Mouse (Mus musculus): ENCODE measurements around the gene Cyth1. TPM values are rescaled to one million over a fixed set of nuclear protein-coding genes. Genes with fewer than 3 reads are reported as not detected.
A peak's percentile ranks its signal among the peaks of the same experiment; 100 is the strongest.

Gene Cyth1
- total RNA-seq, 2 experiments from 2014 or later, result 38.4 to 40.3 TPM

DNA sequence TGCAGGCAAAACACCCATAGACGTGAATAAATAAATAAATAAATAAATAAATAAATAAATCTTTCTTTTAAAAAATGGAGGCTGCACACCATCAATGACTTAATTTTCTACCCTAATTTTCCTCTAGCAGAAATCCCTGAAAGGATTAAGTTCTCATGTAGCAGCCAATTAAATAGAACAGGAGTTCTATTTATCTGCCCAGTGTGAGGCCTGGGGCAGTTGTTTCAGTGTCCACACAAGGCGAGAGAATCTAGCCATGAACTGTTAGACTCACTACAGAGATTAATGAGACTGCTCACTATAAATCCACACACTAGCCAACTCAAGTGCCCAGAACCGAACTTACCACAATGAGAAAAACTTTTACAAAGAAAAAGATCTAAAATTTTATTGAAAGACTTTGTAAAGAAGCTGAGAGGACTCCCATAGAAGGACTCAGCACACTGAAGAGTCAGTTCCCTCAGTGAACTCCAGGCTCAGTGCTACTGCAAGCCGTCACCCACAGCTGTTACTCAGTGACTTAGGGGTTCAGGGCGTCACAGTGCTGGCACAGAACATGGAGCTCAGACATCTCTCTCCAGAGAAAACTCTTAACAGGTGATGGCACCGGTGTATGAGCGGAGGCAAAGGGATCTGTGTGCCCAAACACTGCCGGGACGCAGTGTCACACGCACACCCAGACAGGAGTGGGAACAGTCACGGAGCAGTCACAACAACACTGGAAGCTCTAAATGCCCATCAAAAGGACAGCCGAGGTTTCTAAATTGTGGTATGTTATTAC is 23.1 kb downstream of the Cyth1 start:
- no peak for DNase-seq (ENCODE audit: low spot score)

DNA sequence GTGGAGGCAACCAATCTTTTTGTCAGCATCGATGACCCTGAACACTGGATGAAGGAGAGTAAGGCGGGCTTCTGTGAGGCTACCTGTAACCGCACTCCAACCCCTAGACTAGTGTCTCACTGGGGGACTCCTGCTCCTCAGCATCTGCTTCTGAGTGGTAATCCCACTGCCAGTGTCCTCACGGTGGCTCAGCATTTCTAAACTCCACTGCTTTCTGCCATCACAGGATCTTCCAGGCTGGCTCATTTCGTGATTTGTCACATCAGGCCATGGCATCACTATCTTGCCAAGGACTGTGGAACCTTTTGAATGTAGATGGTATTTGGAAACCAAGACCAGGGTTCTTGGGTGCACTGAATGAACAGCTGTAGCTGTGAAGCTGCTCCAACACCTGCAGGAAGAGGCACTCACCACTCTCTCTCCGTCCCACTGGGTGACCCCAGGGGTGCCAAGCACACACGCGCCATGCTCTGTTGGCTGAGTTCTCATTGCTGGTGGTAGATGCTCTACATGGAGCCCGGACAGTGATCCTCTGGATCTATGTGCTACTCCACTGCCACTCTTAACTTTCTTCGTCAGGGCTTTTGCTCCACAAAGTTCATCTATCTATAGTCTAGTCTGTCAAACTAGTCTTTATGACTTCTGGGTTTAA is 24.9 kb downstream of the Cyth1 start:
- DNase-seq (ENCODE audit: low spot score), result no peak

DNA sequence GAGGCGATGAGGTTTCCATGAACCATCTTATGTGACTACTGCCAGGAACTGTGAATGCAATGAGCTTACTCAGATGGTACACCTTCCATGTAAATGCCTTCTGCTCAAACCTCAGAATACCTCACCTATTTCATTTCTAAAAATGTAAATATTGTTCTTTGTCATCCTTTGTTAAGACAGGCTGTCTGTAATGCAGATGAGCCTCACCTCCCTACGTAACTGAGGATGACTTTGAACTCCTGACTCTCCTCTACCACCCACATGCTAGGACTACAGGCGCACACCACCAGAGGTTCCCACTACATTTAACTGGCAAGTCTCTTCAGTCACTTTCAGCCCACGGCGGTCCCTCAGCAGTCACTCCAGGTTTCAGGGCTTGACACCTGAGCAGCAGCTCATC is 25.5 kb downstream of the Cyth1 start:
- DNase-seq (ENCODE audit: low spot score), result no peak

DNA sequence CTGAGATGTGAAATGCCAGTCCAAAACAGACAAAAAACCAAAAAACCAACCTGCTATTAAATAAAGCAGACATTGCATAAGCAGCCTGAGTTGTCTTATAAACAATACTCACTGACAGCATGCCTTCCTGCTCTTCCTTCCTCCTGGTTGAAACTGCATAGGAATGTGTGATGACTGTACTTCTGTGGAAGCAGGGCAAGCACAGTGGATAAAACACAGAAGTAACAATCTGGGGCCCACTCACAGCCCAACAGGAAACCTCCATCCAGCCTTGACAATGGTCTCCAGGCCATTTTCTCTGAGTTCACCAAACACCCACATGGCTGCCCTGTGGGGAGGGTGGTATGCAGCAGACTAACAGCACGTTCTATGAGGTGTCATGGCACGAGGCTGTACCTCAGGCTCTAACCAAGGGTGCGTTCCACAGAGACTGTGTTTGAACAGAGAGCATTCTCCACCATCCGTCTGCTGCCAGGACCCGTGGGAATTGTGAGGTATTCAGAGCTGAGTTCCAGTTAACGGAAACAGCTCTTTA is 26.0 kb downstream of the Cyth1 start:
- DNase-seq (ENCODE audit: low spot score), result no peak

DNA sequence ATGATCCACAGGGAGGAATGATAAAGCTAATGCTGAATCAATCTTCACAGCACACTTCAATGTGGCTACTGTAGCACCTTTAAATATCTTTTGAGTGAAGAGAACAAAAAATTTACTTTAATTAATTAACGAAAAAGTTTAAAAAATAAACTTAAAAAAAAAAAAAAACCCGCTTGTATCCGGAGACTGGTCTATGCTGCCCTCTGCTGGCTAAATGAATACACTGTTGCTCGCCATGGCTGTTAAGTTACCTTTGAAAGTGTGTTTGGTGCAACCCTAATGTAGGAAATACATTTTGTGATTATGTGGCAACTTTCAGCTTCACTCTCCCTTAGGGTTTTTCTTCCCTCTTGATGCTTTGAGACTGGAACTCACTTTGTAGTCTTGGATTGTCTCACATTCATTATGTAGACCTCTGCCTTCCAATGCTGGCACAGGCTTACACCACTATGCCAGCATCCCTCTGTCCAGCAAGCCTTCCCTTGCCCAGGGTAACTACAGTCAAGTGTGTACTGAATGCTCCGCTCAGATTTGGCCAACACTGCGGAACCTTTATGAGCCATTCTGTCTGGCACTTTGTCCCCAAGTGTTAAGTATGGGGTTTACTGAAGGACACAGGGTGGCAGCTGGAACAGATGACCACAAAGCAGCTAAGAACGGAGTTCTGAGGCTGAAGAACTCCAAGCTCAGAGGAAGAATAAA is 27.7 kb downstream of the Cyth1 start:
- DNase-seq (ENCODE audit: low spot score), result peak; percentile 65

DNA sequence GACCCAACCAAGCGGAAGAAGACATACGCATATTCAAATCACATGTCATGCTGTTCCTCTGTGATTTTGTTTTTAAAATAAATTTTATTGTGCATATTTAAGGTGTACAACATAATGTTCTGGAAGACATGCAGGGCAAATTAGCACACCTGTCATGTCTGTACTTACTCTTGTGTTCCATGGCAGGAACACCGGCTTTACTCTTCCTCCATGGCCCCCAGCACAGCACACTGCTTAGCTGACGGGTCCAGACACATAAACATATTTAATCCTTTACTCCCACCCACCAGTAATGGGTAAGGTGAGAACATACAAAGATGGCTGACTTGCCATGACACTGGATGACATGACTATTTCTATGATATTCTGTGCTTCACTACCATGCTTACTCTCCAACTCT is 29.3 kb downstream of the Cyth1 start:
- DNase-seq (ENCODE audit: low spot score), result no peak

DNA sequence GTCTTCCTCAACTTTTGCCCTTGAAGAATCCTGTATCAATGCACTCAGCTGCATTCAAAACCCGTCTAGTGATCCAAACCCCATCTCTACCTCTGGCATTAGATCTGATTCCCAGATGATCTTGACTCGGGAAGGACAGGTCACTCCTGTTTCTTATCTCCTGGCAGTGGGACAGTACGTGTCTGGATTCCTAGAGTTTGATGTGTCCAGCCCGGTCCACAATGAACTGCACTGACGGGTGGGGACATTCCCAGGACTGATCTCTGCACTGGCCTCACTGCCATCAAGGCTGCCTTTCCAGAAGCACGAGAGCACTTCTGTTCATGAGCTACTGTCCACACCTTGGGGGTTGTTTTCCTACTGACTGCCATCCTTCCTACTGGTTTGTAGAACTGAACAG is 31.9 kb downstream of the Cyth1 start:
- no peak for DNase-seq (ENCODE audit: low spot score)

DNA sequence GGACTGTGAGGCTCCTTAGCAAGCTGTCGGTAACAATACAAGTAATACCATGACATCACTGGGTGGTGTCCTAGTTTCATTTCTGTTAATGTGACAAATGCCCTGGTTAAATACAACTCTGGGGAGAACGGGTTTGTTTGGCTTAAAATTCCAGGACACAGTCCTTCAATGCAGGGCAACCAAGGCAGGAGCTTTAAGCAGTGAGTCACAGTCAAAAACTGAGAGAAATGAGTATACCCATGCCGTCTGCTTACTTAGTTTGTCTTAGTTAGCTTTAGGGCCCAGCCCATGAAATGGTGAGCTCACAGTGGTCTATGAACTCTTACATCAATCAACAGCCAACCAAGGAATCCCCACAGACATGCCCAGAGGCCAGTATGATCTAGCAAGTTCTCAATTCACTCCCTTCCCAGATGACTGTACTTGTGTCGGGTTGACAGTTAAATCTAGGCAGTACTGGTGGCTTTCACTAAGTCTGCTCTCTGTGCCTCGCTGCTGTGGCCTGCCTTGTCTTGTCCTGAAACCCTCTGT is 32.4 kb downstream of the Cyth1 start:
- DNase-seq (ENCODE audit: low spot score), result no peak

DNA sequence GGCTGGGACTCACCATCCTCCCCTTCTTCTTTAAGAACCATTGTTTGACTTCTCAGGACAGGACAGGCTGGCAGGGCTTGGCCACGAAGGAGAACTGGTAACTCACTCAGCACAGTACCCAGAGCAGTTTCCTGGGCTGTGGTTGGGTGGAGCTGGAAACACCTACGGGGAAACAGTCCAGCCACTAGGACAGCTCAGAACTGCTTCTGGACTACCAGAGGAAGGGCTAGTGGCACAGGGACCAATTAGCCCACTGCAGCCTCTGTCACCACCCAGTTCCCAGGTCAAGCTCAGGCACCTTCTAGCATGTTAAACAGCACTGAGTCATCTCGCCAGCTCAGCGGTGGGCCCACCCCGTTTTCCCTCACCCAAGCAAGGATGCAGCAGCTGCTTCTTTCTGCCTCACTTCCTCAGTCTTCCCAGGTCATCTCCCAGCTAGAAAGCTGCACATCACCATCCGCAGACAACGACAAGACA is 35.7 kb downstream of the Cyth1 start:
- no peak for DNase-seq (ENCODE audit: low spot score)

DNA sequence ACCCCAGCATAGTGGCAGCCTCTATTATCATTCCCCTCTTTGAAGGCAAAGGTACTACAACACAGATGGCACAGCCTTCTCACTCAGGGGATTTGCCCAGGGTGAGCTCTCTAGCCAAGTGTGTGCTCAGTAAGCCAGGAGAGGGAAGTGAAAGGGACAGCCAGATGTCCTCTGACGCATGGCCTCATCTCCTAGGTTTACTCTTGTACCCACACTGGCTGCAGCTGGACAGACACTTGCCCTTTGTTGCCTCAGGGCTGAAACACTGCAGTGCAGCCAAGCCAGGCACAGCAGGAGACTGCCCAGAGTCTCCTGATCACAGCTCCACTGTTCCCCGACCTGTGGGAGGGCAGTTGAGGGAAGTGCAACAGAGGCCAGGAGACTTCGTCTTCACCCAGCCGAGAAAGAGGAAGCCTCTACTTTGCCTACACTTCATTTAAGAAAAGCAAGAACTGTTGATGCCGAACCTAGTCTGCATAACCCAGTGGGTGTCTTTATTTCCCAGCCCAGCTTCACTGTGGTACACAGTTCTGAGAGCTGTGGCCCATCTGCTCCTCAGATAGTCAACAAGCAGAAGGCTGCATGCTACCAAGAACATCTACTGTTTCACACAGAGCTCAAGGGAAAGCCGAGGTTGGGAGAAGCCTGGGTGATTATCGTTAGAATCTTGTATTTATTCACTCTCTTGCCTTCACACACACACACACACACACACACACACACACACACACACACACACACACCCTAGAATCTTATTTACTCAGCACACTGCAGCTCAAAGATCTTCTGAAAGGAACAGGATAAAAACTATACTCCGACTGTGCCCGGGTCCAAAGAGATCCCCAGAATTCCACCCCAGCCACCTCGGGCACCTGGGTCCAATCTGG is 36.4 kb downstream of the Cyth1 start:
- peak; percentile 73 for DNase-seq (ENCODE audit: low spot score)

DNA sequence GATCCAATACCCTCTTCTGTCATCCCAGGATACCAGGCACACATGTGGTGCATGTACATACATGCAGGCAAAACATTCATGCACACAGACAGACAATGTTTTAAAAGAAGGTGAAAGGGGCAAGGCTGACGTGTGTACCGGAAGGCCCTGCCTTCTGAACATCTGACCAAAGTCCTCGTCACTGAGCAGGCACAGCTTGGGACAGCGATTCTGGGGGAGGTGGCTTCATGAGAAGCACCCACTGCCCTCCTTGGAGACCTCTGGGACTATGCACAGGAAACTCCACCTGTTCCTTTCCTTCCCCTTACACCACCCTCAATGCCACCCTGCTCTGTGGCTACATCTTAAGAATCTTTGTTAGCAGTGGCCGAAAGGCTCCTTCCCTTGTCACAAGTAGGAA is 37.4 kb downstream of the Cyth1 start:
- no peak for DNase-seq (ENCODE audit: low spot score)

DNA sequence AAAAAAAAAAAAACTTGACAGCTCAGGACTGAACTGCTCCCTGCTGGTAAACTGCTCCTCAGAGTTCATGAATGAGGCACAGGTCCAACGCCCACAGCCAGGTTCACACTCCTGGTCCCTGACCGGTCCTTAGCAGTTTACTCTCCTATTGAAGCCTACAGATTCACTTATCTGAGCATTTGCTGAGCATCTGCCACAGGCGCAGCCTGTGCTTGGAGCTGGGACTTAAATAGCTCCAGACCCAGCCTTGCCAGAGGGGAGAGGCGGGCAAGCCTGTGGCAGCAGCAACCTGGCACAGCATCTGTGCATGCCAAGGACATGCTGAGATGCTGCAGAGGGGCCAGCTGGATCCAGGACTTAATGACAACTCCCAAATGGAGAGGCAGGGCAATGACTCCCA is 38.3 kb downstream of the Cyth1 start:
- no peak for DNase-seq (ENCODE audit: low spot score)

DNA sequence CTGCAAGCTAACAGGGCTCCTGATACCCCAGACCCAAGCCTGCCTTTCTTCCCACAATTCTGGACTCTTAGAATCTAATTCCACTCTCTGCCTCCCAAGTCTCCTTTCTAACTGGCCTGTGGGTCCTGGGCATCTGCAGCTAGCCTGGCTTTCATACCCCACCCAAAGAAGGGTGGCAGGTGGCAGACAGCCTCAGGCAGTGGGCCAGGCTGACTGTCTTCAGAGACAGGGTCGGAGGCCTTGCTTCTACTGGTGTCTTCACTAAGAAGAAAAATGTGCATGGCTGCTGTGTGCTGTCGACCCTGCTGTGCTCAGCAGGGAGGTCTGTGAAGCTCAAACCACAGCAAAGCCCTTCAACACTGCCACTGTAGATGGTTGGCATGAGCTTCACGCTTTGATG is 39.0 kb downstream of the Cyth1 start:
- no peak for DNase-seq (ENCODE audit: low spot score)

DNA sequence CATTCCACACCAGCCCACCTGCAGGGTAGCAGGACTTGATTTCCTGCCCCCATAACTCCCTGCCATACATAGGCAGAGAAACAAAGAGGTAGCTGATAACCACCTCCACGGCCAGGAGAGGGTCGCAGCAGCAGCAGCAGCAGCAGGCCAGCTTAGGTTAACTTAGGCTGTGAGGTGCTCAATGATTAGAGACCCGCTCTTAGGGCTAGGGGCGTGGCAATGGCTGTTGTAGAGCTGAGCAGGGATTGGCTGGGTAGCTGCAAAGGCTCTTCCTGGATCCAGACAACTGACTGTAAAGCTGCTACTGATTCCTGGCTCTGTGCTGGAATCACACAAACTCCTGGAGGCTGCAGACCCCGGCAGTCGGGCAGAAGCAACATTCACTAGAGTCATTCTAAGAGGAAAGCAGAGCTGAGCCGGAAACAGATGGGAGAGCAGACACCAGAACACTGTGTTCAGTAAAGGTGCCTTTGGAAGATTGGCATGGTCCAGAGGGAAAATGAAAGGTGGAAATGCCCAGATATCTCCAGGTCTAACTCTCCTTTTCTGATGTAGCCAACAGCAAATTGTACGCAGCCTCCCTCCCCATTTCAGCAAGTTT is 39.6 kb downstream of the Cyth1 start:
- DNase-seq (ENCODE audit: low spot score), result no peak

DNA sequence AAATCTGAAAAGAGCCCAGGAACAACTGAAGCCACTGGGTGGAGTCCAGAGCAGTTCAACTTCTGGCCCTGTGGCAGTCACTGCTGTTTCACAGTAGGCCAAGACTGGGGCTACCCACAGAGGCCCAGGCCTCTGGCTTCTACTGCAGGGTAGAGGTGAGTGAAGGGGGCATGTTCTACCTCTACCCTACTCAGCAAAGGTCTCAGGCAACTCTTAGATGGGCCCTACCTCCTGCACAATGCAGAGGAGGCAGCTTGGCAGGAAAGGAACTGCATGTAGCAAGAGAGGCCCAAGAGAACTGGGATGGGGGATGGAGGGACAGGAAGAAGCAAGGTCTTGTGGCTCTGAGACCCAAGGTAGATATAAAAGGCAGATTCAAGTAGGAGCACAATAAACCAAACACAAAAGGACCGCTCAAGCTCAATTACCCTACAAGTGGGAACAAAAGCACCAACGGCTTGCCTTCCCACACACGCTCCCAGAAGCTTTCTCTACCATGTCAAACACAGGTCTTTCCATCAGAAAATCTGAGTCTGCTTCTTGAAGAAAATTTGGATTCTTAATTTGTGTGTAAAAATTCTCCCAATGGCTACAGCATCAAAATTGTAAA is 40.9 kb downstream of the Cyth1 start:
- DNase-seq (ENCODE audit: low spot score), result no peak

DNA sequence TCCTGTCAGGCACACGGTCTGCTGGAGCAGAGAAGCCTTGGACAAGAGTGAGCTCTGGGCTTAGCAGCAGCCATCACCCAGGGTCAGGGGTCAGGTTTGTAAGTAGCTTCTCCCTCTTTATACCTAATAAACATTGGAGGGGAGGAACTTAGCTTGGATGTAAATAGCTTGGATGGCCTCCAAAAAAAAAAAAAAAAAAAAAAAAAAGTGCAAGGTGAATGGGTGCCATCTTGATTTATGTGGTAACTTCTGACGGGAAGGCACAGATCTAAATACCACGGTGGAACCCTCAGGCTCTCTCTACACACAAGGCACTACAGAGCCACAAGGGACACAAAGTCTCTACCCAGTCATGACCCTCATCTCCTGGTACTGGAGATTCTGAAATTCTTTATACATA is 42.1 kb downstream of the Cyth1 start:
- DNase-seq (ENCODE audit: low spot score), result no peak

DNA sequence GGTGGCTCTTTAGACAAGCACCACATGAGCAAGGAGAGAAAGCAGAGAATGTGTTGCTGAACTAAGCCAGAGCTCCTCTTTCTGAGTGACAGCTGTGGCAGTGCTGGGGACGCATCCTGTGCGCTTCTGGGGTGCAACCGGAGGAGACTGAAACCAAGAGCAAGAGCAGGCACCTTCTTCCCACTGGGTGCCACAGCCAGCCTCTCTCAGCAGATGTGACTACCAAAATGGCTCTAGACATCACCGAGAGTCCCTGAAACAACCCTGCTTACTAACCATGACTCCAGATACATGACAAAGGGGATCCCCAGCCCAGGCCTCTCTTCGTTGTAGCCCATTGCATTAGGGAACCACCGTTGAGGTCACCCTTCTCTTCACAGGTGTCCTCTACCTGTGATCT is 44.9 kb downstream of the Cyth1 start:
- no peak for DNase-seq (ENCODE audit: low spot score)

DNA sequence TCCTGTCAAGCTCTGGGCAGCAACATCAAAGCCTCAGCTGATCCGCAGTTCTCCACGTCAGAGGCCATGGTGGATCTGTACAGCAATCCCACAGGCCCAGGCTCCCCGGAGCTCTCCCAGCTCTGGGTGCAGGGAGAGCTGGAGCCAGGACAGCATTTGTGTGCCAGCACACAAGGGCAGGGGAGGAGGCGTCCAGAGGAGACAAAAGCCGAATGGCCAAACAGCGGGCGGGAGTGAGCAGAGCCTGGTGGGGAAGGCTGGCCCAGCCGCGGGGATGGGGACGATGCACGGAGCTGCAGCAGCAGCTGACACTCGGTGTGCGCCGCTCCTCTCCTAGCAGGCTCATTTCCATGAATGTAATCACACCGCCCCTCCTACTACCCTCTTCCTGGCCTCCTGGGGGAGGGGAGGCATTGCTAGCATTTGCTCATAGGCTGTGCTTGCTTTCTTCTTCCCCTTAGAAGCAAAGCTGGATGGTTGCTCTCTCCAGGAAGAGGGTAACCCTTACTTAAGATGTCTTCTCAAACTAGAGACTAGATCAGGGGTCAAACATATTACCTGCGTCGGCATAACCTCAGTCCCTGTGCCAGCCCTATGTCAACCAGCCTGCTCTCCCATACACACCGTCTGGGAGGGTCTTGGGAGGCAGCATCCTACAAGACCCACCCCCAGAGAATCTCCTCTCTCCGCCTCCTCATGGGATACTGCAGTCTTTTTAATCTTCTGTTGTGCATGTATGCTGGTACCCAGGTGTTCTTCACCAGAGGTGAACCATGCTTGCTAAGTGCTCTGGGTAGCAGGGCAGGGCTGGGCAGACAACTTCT is 45.8 kb downstream of the Cyth1 start:
- peak; percentile 53 for DNase-seq (ENCODE audit: low spot score)

DNA sequence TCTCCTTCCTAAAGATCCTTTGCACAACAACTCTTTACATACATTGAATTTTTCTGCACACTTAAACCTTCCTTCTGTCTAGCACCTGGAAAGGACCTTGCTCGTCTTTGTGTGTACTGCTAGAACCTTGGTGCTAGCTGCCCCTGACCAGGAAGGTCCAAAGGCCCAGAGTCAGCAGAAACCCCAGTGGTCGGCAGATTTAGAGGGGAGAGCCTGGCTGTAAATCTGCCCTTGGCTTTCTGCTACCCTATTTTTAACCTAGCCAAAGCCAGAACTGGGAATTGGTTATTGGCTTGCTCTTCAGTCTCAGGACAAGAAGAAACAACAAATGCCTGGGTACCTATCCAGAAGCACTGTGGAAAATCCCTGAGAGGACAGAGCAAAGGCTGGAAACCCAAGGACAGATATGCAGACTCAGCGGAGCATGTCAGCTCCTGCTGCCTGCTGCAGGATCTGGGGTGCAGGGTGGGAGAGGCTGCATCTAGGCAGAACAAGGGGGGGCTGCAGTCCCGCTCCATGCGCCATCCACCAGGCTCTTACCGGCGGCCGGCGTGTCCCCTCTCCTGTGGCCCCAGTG is 46.5 kb downstream of the Cyth1 start:
- DNase-seq (ENCODE audit: low spot score), result no peak
